Mouse (Mus musculus) liver, postnatal 0 days (tissue): ENCODE measurements around the gene Snn.
"Not testable (repeated sequence)": the region's sequence is repeated elsewhere in the genome, so short reads cannot be mapped to it uniquely, and the experiment has no call there.

Experiments
- CTCF ChIP-seq: sonication (generic); IDR thresholded peaks from 2 replicates; pipeline ENCODE4 v1.5.1; 2016; ENCODE audit warnings: antibody characterized with exemption, low read depth
- EP300 ChIP-seq: IDR thresholded peaks from 2 replicates; pipeline ENCODE4 v1.6.1; 2016; ENCODE audit warnings: antibody characterized with exemption, low read depth, mild to moderate bottlenecking

- not testable (repeated sequence) for TF ChIP-seq CTCF, EP300
These were observed 47.1 kb upstream of the Snn start for GRCm38 (mm10) chr16:11013464-11014147.
